Comparison of ENCODE assay signal across 29 mouse cellular contexts in the genomic region with DNA sequence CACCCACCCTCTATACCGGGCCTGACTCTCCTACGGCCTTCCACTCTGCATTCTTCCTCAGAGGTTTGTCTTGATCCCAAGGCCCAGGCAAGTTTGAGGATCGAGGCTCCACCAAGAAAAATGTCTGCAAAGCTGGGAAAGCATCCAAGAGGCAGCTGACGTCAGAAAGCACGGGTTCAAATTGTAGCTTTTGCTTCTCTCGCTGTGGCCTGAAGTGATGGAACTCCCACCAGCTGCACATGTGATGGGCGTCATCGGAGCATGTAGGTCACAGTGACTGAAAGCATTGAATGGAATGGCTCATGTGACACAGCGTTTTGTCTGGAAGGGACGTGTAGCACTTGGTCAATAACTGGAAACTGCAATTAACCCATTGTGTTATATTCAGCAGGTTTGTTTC. TPM values are rescaled to one million over a fixed set of nuclear protein-coding genes. Genes with fewer than 3 reads are reported as not detected.
DNase-seq lines count a peak whose midpoint lies in the region; ATAC-seq and TF ChIP-seq lines count a peak whose summit lies in the region.
"Had no signal": no experiment of that assay in that cellular context is flagged by ENCODE, and none has a peak within 500 bp of the region (broad histone marks: within the 10 kb centered on the region; RNA-seq: fewer than 3 reads in every experiment).

No protein-coding gene starts in this region.

- no peak for TF ChIP-seq CTCF in midbrain, postnatal 0 days (IDR thresholded peaks at IDR 0.05)

- no peaks in the 10 kb centered on the region for H3K9me3 ChIP-seq in forebrain, embryonic 13.5 days (replicated peaks)
- H3K9me3 ChIP-seq in forebrain, embryonic 11.5 days (ENCODE audit: control insufficient read depth, low read length) = no peaks in the 10 kb centered on the region
- H3K9me3 ChIP-seq in hindbrain, embryonic 15.5 days = no peaks in the 10 kb centered on the region
- no peaks in the 10 kb centered on the region for H3K9me3 ChIP-seq in hindbrain, embryonic 14.5 days (ENCODE audit: control insufficient read depth, low read length)
- no peaks in the 10 kb centered on the region for H3K9me3 ChIP-seq in midbrain, postnatal 0 days (ENCODE audit: low read length)
- no peaks in the 10 kb centered on the region for H3K9me3 ChIP-seq in midbrain, embryonic 10.5 days (replicated peaks)
- no peaks in the 10 kb centered on the region for H3K9me3 ChIP-seq in forebrain, embryonic 16.5 days (ENCODE audit: control insufficient read depth, low read length)
- H3K9me3 ChIP-seq: embryonic facial prominence, embryonic 10.5 days; embryonic facial prominence, embryonic 15.5 days; heart, embryonic 12.5 days; limb, embryonic 13.5 days; lung, embryonic 15.5 days; midbrain, embryonic 12.5 days; neural tube, embryonic 15.5 days; stomach, embryonic 15.5 days had no signal

- H3K9ac ChIP-seq in forebrain, embryonic 13.5 days = no peak overlapping the region
- no peak overlapping the region for H3K9ac ChIP-seq in forebrain, embryonic 11.5 days (ENCODE audit: low read length)
- H3K9ac ChIP-seq in hindbrain, embryonic 15.5 days = no peak overlapping the region
- no peak overlapping the region for H3K9ac ChIP-seq in hindbrain, embryonic 14.5 days
- no peak overlapping the region for H3K9ac ChIP-seq in midbrain, postnatal 0 days (replicated peaks; ENCODE audit: low read length, poor library complexity, severe bottlenecking)
- no peak overlapping the region for H3K9ac ChIP-seq in forebrain, embryonic 16.5 days (replicated peaks; ENCODE audit: low read depth, low read length)
- H3K9ac ChIP-seq: embryonic facial prominence, embryonic 15.5 days; heart, embryonic 12.5 days; limb, embryonic 13.5 days; lung, embryonic 15.5 days; midbrain, embryonic 12.5 days; neural tube, embryonic 15.5 days; stomach, embryonic 15.5 days had no signal

- H3K27ac ChIP-seq in forebrain, embryonic 13.5 days = peak overlapping the region; percentile 67
- H3K27ac ChIP-seq in forebrain, embryonic 11.5 days (ENCODE audit: low read depth, low read length) = no peak overlapping the region
- peak overlapping the region; percentile 53; the same call in 1 of the 2 replicates for H3K27ac ChIP-seq in hindbrain, embryonic 15.5 days (replicated peaks)
- H3K27ac ChIP-seq in hindbrain, embryonic 14.5 days = no peak overlapping the region
- H3K27ac ChIP-seq in midbrain, postnatal 0 days (ENCODE audit: low read depth, low read length) = no peak overlapping the region
- no peak overlapping the region for H3K27ac ChIP-seq in midbrain, embryonic 10.5 days (replicated peaks)
- peak overlapping the region; percentile 87 for H3K27ac ChIP-seq in forebrain, embryonic 16.5 days (ENCODE audit: low read length)
- H3K27ac ChIP-seq: embryonic facial prominence, embryonic 10.5 days; embryonic facial prominence, embryonic 15.5 days; heart, adult 2 months; limb, embryonic 13.5 days; lung, embryonic 15.5 days; midbrain, embryonic 12.5 days; neural tube, embryonic 15.5 days; stomach, embryonic 15.5 days had no signal

- H3K4me2 ChIP-seq in forebrain, embryonic 13.5 days = no peak overlapping the region
- H3K4me2 ChIP-seq in forebrain, embryonic 11.5 days (ENCODE audit: low read depth, low read length, severe bottlenecking) = no peak overlapping the region
- no peak overlapping the region for H3K4me2 ChIP-seq in hindbrain, embryonic 15.5 days
- no peak overlapping the region for H3K4me2 ChIP-seq in hindbrain, embryonic 14.5 days (replicated peaks)
- H3K4me2 ChIP-seq in midbrain, postnatal 0 days (ENCODE audit: low read depth, low read length, poor library complexity, severe bottlenecking) = no peak overlapping the region
- H3K4me2 ChIP-seq in forebrain, embryonic 16.5 days (ENCODE audit: low read length) = no peak overlapping the region
- H3K4me2 ChIP-seq: embryonic facial prominence, embryonic 15.5 days; heart, embryonic 12.5 days; limb, embryonic 13.5 days; liver, embryonic 11.5 days; lung, embryonic 15.5 days; midbrain, embryonic 12.5 days; neural tube, embryonic 15.5 days; stomach, embryonic 15.5 days had no signal

- DNase-seq in forebrain, embryonic 11.5 days (ENCODE audit: low spot score) = no peak
- DNase-seq in hindbrain, embryonic 14.5 days (ENCODE audit: low spot score) = no peak
- peak; percentile 27 for DNase-seq in midbrain, postnatal 0 days (ENCODE audit: low spot score)
- DNase-seq in midbrain, embryonic 10.5 days (ENCODE audit: low spot score) = no peak
- DNase-seq in embryo, embryonic 10 days (ENCODE audit: low spot score) = no peak
- DNase-seq: adrenal gland, adult 8-10 months; cerebellum, adult 11-12 months; cerebellum, adult 9-11 months; kidney, adult 9 months; kidney, postnatal 10 days had no signal

- no peaks in the 10 kb centered on the region for H3K36me3 ChIP-seq in forebrain, embryonic 13.5 days (ENCODE audit: poor library complexity, severe bottlenecking)
- H3K36me3 ChIP-seq in forebrain, embryonic 11.5 days (ENCODE audit: control insufficient read depth, insufficient read depth, low read length) = no peaks in the 10 kb centered on the region
- no peaks in the 10 kb centered on the region for H3K36me3 ChIP-seq in hindbrain, embryonic 15.5 days
- no peaks in the 10 kb centered on the region for H3K36me3 ChIP-seq in hindbrain, embryonic 14.5 days (replicated peaks; ENCODE audit: control insufficient read depth, insufficient read depth)
- H3K36me3 ChIP-seq in midbrain, postnatal 0 days (ENCODE audit: insufficient read depth, low read length) = no peaks in the 10 kb centered on the region
- H3K36me3 ChIP-seq in midbrain, embryonic 10.5 days = no peaks in the 10 kb centered on the region
- no peaks in the 10 kb centered on the region for H3K36me3 ChIP-seq in forebrain, embryonic 16.5 days (ENCODE audit: control insufficient read depth, insufficient read depth)
- H3K36me3 ChIP-seq: embryonic facial prominence, embryonic 10.5 days; embryonic facial prominence, embryonic 15.5 days; heart, embryonic 12.5 days; limb, embryonic 13.5 days; lung, embryonic 15.5 days; midbrain, embryonic 12.5 days; neural tube, embryonic 15.5 days; stomach, embryonic 15.5 days had no signal

- WGBS in forebrain, embryonic 13.5 days = 71% methylated on average over 10 of the region's 10 CpGs
- 83% methylated on average over 10 of the region's 10 CpGs for WGBS in forebrain, embryonic 11.5 days
- 56% methylated on average over 10 of the region's 10 CpGs for WGBS in hindbrain, embryonic 15.5 days
- WGBS in hindbrain, embryonic 14.5 days = 63% methylated on average over 10 of the region's 10 CpGs
- WGBS in midbrain, postnatal 0 days = 74% methylated on average over 10 of the region's 10 CpGs
- 84% methylated on average over 10 of the region's 10 CpGs for WGBS in midbrain, embryonic 10.5 days
- 53% methylated on average over 10 of the region's 10 CpGs for WGBS in forebrain, embryonic 16.5 days

- H3K4me3 ChIP-seq in forebrain, embryonic 13.5 days = no peak overlapping the region
- no peak overlapping the region for H3K4me3 ChIP-seq in forebrain, embryonic 11.5 days (ENCODE audit: low read depth, low read length)
- H3K4me3 ChIP-seq in hindbrain, embryonic 15.5 days = no peak overlapping the region
- H3K4me3 ChIP-seq in hindbrain, embryonic 14.5 days (replicated peaks; ENCODE audit: low read length) = no peak overlapping the region
- H3K4me3 ChIP-seq in midbrain, postnatal 0 days (ENCODE audit: low read depth, low read length) = no peak overlapping the region
- no peak overlapping the region for H3K4me3 ChIP-seq in midbrain, embryonic 10.5 days
- no peak overlapping the region for H3K4me3 ChIP-seq in forebrain, embryonic 16.5 days (replicated peaks; ENCODE audit: low read length)
- H3K4me3 ChIP-seq: embryonic facial prominence, embryonic 10.5 days; embryonic facial prominence, embryonic 15.5 days; heart, adult 2 months; heart, embryonic 12.5 days; limb, embryonic 13.5 days; lung, embryonic 15.5 days; midbrain, embryonic 12.5 days; neural tube, embryonic 15.5 days; stomach, embryonic 15.5 days had no signal

- no peak for ATAC-seq in forebrain, embryonic 13.5 days
- ATAC-seq in forebrain, embryonic 11.5 days (replicated peaks; ENCODE audit: low FRiP score) = no peak
- no peak for ATAC-seq in hindbrain, embryonic 15.5 days (ENCODE audit: low FRiP score, low read depth)
- no peak for ATAC-seq in hindbrain, embryonic 14.5 days (ENCODE audit: low FRiP score)
- ATAC-seq in midbrain, postnatal 0 days (ENCODE audit: low FRiP score) = no peak
- ATAC-seq in forebrain, embryonic 16.5 days = no peak
- ATAC-seq: intestine, postnatal 0 days had no signal

- no peaks in the 10 kb centered on the region for H3K27me3 ChIP-seq in forebrain, embryonic 13.5 days
- no peaks in the 10 kb centered on the region for H3K27me3 ChIP-seq in forebrain, embryonic 11.5 days (ENCODE audit: control insufficient read depth, insufficient read depth, low read length)
- 0 out of 2 replicates have a peak, but pooled peaks cover 4% of the 10 kb centered on the region for H3K27me3 ChIP-seq in hindbrain, embryonic 15.5 days
- peaks cover 6% of the 10 kb centered on the region; the same call in 1 of the 2 replicates for H3K27me3 ChIP-seq in hindbrain, embryonic 14.5 days (ENCODE audit: control insufficient read depth, insufficient read depth, low read length)
- H3K27me3 ChIP-seq in midbrain, postnatal 0 days (ENCODE audit: insufficient read depth, low read length) = no peaks in the 10 kb centered on the region; the same call in 1 of the 2 replicates
- peaks cover 22% of the 10 kb centered on the region; the same call in 1 of the 2 replicates for H3K27me3 ChIP-seq in midbrain, embryonic 10.5 days (ENCODE audit: low read depth, poor library complexity, severe bottlenecking)
- no peaks in the 10 kb centered on the region for H3K27me3 ChIP-seq in forebrain, embryonic 16.5 days (replicated peaks; ENCODE audit: control insufficient read depth, insufficient read depth, low read length)

- H3K4me1 ChIP-seq in forebrain, embryonic 13.5 days = peaks cover 31% of the 10 kb centered on the region
- H3K4me1 ChIP-seq in forebrain, embryonic 11.5 days (replicated peaks; ENCODE audit: control insufficient read depth, insufficient read depth, low read length) = peaks cover 9% of the 10 kb centered on the region; the same call in 1 of the 2 replicates
- H3K4me1 ChIP-seq in hindbrain, embryonic 15.5 days (replicated peaks) = peaks cover 23% of the 10 kb centered on the region
- peaks cover 25% of the 10 kb centered on the region for H3K4me1 ChIP-seq in hindbrain, embryonic 14.5 days (replicated peaks; ENCODE audit: control insufficient read depth, insufficient read depth, low read length)
- peaks cover 9% of the 10 kb centered on the region; the same call in 1 of the 2 replicates for H3K4me1 ChIP-seq in midbrain, postnatal 0 days (ENCODE audit: insufficient read depth, low read length)
- peaks cover 31% of the 10 kb centered on the region for H3K4me1 ChIP-seq in midbrain, embryonic 10.5 days
- H3K4me1 ChIP-seq in forebrain, embryonic 16.5 days (replicated peaks; ENCODE audit: control insufficient read depth, insufficient read depth, low read length) = peaks cover 26% of the 10 kb centered on the region
- H3K4me1 ChIP-seq: embryonic facial prominence, embryonic 15.5 days; lung, embryonic 15.5 days; stomach, embryonic 15.5 days had no signal

RNA-seq across cellular contexts. Expression of gene Car4, which starts 17.4 kb away (rescaled TPM):
- 1.2 and 2.0 TPM in 2 replicates for polyA plus RNA-seq in forebrain, embryonic 13.5 days (2015; fragmentation: Nextera tagmentation; extraction: Ambion mirVana)
- 1.3 and 1.4 TPM in 2 replicates for polyA plus RNA-seq in forebrain, embryonic 11.5 days (2014; fragmentation: Nextera tagmentation; extraction: Ambion mirVana)
- polyA plus RNA-seq in hindbrain, embryonic 15.5 days (2015; fragmentation: Nextera tagmentation; extraction: Ambion mirVana) = 3.8 and 4.1 TPM in 2 replicates
- 4.6 and 5.0 TPM in 2 replicates for polyA plus RNA-seq in hindbrain, embryonic 14.5 days (2014; fragmentation: Nextera tagmentation; extraction: Ambion mirVana)
- 0.71 and 1.5 TPM in 2 replicates for total RNA-seq in midbrain, postnatal 0 days (2014; rRNA removed)
- 9.0 and 12.1 TPM in 2 replicates for polyA plus RNA-seq in midbrain, postnatal 0 days (2015; fragmentation: Nextera tagmentation; extraction: Ambion mirVana)
- polyA plus RNA-seq in midbrain, embryonic 10.5 days (2016; fragmentation: Nextera tagmentation; extraction: Ambion mirVana) = 9.3 and 16.8 TPM in 2 replicates
- polyA plus RNA-seq in forebrain, embryonic 16.5 days (2015; fragmentation: Nextera tagmentation; extraction: Ambion mirVana) = 2.5 and 2.6 TPM in 2 replicates
- total RNA-seq: CH12.LX; common myeloid progenitor, adult 5-6 weeks; megakaryocyte, adult 5-6 weeks had no signal
- polyA plus RNA-seq: C2C12; liver, embryonic 16.5 days had no signal

RNA-seq across cellular contexts. Expression of gene Znhit3, which starts 24.0 kb away (rescaled TPM):
- polyA plus RNA-seq in forebrain, embryonic 13.5 days (2015; fragmentation: Nextera tagmentation; extraction: Ambion mirVana) = 75.3 and 76.3 TPM in 2 replicates
- 70.0 and 78.2 TPM in 2 replicates for polyA plus RNA-seq in forebrain, embryonic 11.5 days (2014; fragmentation: Nextera tagmentation; extraction: Ambion mirVana)
- 67.6 and 67.9 TPM in 2 replicates for polyA plus RNA-seq in hindbrain, embryonic 15.5 days (2015; fragmentation: Nextera tagmentation; extraction: Ambion mirVana)
- polyA plus RNA-seq in hindbrain, embryonic 14.5 days (2014; fragmentation: Nextera tagmentation; extraction: Ambion mirVana) = 65.3 and 70.3 TPM in 2 replicates
- 30.0 and 36.0 TPM in 2 replicates for total RNA-seq in midbrain, postnatal 0 days (2014; rRNA removed)
- 79.7 and 86.3 TPM in 2 replicates for polyA plus RNA-seq in midbrain, postnatal 0 days (2015; fragmentation: Nextera tagmentation; extraction: Ambion mirVana)
- 80.5 and 91.7 TPM in 2 replicates for polyA plus RNA-seq in midbrain, embryonic 10.5 days (2016; fragmentation: Nextera tagmentation; extraction: Ambion mirVana)
- 60.8 and 66.9 TPM in 2 replicates for polyA plus RNA-seq in forebrain, embryonic 16.5 days (2015; fragmentation: Nextera tagmentation; extraction: Ambion mirVana)

Comparison
In these comparisons a context has a peak if more than half of its experiments do, and no peak if none do; other contexts are left out.
1. H3K27ac ChIP-seq: peak in forebrain, embryonic 13.5 days (single experiment), hindbrain, embryonic 15.5 days (single experiment) and forebrain, embryonic 16.5 days (single experiment); none in forebrain, embryonic 11.5 days (single experiment), hindbrain, embryonic 14.5 days (single experiment), midbrain, postnatal 0 days (single experiment) and midbrain, embryonic 10.5 days (single experiment).